Mouse (Mus musculus): ENCODE results near the gene Myrfl. TPM values are rescaled to one million over a fixed set of nuclear protein-coding genes. Genes with fewer than 3 reads are reported as not detected.
A peak's percentile ranks its signal among the peaks of the same experiment; 100 is the strongest.

Gene Myrfl
- 0.39 TPM in 1 of 2 replicates, not detected in the other for total RNA-seq (2014; rRNA removed; ENCODE audit: low replicate concordance)
- 0.18 and 0.23 TPM in 2 replicates for polyA plus RNA-seq (2015; fragmentation: Nextera tagmentation; extraction: Ambion mirVana)

GRCm38 (mm10) chr10:116896336-116897177 lies at the start of gene Myrfl:
TSS of gene Myrfl (minus strand) at chr10:116896919.
- H3K4me2 ChIP-seq (ENCODE audit: low read depth, low read length) = no peak within 1 kb of the TSS; the same call in 1 of the 2 replicates
- H3K9me3 ChIP-seq (replicated peaks; ENCODE audit: control insufficient read depth, low read length) = no peaks in the 10 kb centered on the region
- no peak within 1 kb of the TSS for H3K27ac ChIP-seq (ENCODE audit: low read depth)
- DNase-seq (ENCODE audit: low spot score) (no peak), ATAC-seq (ENCODE audit: insufficient read depth, low read depth) (no peak)
- H3K36me3 ChIP-seq (replicated peaks; ENCODE audit: control insufficient read depth, insufficient read depth, low read length) = no peaks in the 10 kb centered on the region
- H3K9ac ChIP-seq (replicated peaks; ENCODE audit: low read depth, low read length) = no peak within 1 kb of the TSS
- 66% methylated on average over 17 of the region's 17 CpGs for WGBS
- no peaks in the 10 kb centered on the region for H3K27me3 ChIP-seq (ENCODE audit: control insufficient read depth, insufficient read depth, low read length)
- no peaks in the 10 kb centered on the region for H3K4me1 ChIP-seq (ENCODE audit: control insufficient read depth, insufficient read depth)
- no peak for TF ChIP-seq EP300 (IDR thresholded peaks at IDR 0.05; ENCODE audit: low read depth)
- TF ChIP-seq CTCF (IDR thresholded peaks at IDR 0.05; ENCODE audit: low read depth) = no peak
- no peak within 1 kb of the TSS for H3K4me3 ChIP-seq (ENCODE audit: low read depth, low read length)

- H3K27me3 ChIP-seq (ENCODE audit: control insufficient read depth, insufficient read depth, low read length) = no peaks in the 10 kb centered on the region
- DNase-seq (ENCODE audit: low spot score) (peak; percentile 44), ATAC-seq (ENCODE audit: insufficient read depth, low read depth) (peak; percentile 50)
- no peak overlapping the region for H3K4me3 ChIP-seq (ENCODE audit: low read depth, low read length)
- WGBS = 22% methylated on average over 10 of the region's 10 CpGs
- TF ChIP-seq EP300 (IDR thresholded peaks at IDR 0.05; ENCODE audit: low read depth) = no peak
- H3K9ac ChIP-seq (replicated peaks; ENCODE audit: low read depth, low read length) = peak overlapping the region; percentile 38; the same call in 1 of the 2 replicates
- no peaks in the 10 kb centered on the region for H3K9me3 ChIP-seq (replicated peaks; ENCODE audit: control insufficient read depth, low read length)
- H3K4me1 ChIP-seq (ENCODE audit: control insufficient read depth, insufficient read depth) = peaks cover 33% of the 10 kb centered on the region
- peaks cover 9% of the 10 kb centered on the region; the same call in 1 of the 2 replicates for H3K36me3 ChIP-seq (replicated peaks; ENCODE audit: control insufficient read depth, insufficient read depth, low read length)
- H3K4me2 ChIP-seq (ENCODE audit: low read depth, low read length) = peak overlapping the region; percentile 37
- H3K27ac ChIP-seq (ENCODE audit: low read depth) = peak overlapping the region; percentile 90
These were observed 48.2 kb upstream of the Myrfl start for GRCm38 (mm10) chr10:116944940-116945339.

- H3K4me3 ChIP-seq (ENCODE audit: low read depth, low read length) = no peak overlapping the region
- ATAC-seq (ENCODE audit: insufficient read depth, low read depth) (no peak), DNase-seq (ENCODE audit: low spot score) (no peak)
- H3K27ac ChIP-seq (ENCODE audit: low read depth) = peak overlapping the region; percentile 90
- no peaks in the 10 kb centered on the region for H3K27me3 ChIP-seq (ENCODE audit: control insufficient read depth, insufficient read depth, low read length)
- H3K4me2 ChIP-seq (ENCODE audit: low read depth, low read length) = no peak overlapping the region
- no peaks in the 10 kb centered on the region for H3K9me3 ChIP-seq (replicated peaks; ENCODE audit: control insufficient read depth, low read length)
- WGBS = 89% methylated on average over 3 of the region's 3 CpGs
- peak; percentile 47 for TF ChIP-seq CTCF (IDR thresholded peaks at IDR 0.05; ENCODE audit: low read depth)
- TF ChIP-seq EP300 (IDR thresholded peaks at IDR 0.05; ENCODE audit: low read depth) = no peak
- peaks cover 33% of the 10 kb centered on the region for H3K4me1 ChIP-seq (ENCODE audit: control insufficient read depth, insufficient read depth)
- peaks cover 11% of the 10 kb centered on the region for H3K36me3 ChIP-seq (replicated peaks; ENCODE audit: control insufficient read depth, insufficient read depth, low read length)
- H3K9ac ChIP-seq (replicated peaks; ENCODE audit: low read depth, low read length) = no peak overlapping the region
These were observed 47.4 kb upstream of the Myrfl start for GRCm38 (mm10) chr10:116944144-116944543.

GRCm38 (mm10) chr10:116943025-116943424 lies 46.3 kb upstream of the Myrfl start:
- H3K4me2 ChIP-seq (ENCODE audit: low read depth, low read length) = no peak overlapping the region
- no peak for ATAC-seq (ENCODE audit: insufficient read depth, low read depth)
- H3K9me3 ChIP-seq (replicated peaks; ENCODE audit: control insufficient read depth, low read length) = no peaks in the 10 kb centered on the region
- no peak for DNase-seq (ENCODE audit: low spot score)
- TF ChIP-seq CTCF (IDR thresholded peaks at IDR 0.05; ENCODE audit: low read depth) = peak; percentile 31; the same call in 1 of the 2 replicates
- TF ChIP-seq EP300 (IDR thresholded peaks at IDR 0.05; ENCODE audit: low read depth) = no peak
- H3K9ac ChIP-seq (replicated peaks; ENCODE audit: low read depth, low read length) = no peak overlapping the region
- peaks cover 27% of the 10 kb centered on the region; the same call in 1 of the 2 replicates for H3K4me1 ChIP-seq (ENCODE audit: control insufficient read depth, insufficient read depth)
- 96% methylated on average over 6 of the region's 6 CpGs for WGBS
- no peaks in the 10 kb centered on the region for H3K27me3 ChIP-seq (ENCODE audit: control insufficient read depth, insufficient read depth, low read length)
- H3K36me3 ChIP-seq (replicated peaks; ENCODE audit: control insufficient read depth, insufficient read depth, low read length) = peaks cover 22% of the 10 kb centered on the region
- no peak overlapping the region for H3K27ac ChIP-seq (ENCODE audit: low read depth)
- no peak overlapping the region for H3K4me3 ChIP-seq (ENCODE audit: low read depth, low read length)

- H3K27ac ChIP-seq (ENCODE audit: low read depth) = no peak overlapping the region
- H3K36me3 ChIP-seq (replicated peaks; ENCODE audit: control insufficient read depth, insufficient read depth, low read length) = peaks cover 67% of the 10 kb centered on the region
- H3K4me3 ChIP-seq (ENCODE audit: low read depth, low read length) = no peak overlapping the region
- no peaks in the 10 kb centered on the region for H3K27me3 ChIP-seq (ENCODE audit: control insufficient read depth, insufficient read depth, low read length)
- TF ChIP-seq EP300 (IDR thresholded peaks at IDR 0.05; ENCODE audit: low read depth) (no peak), CTCF (IDR thresholded peaks at IDR 0.05; ENCODE audit: low read depth) (no peak)
- H3K9me3 ChIP-seq (replicated peaks; ENCODE audit: control insufficient read depth, low read length) = no peaks in the 10 kb centered on the region
- no peak overlapping the region for H3K4me2 ChIP-seq (ENCODE audit: low read depth, low read length)
- DNase-seq (ENCODE audit: low spot score) (no peak), ATAC-seq (ENCODE audit: insufficient read depth, low read depth) (no peak)
- peaks cover 3% of the 10 kb centered on the region; the same call in 1 of the 2 replicates for H3K4me1 ChIP-seq (ENCODE audit: control insufficient read depth, insufficient read depth)
- WGBS = 87% methylated on average over 12 of the region's 12 CpGs
- H3K9ac ChIP-seq (replicated peaks; ENCODE audit: low read depth, low read length) = no peak overlapping the region
These were observed 38.3 kb upstream of the Myrfl start for GRCm38 (mm10) chr10:116935028-116935427.
